Mouse (Mus musculus): ENCODE measurements around the gene Tcf7l2.

DNA sequence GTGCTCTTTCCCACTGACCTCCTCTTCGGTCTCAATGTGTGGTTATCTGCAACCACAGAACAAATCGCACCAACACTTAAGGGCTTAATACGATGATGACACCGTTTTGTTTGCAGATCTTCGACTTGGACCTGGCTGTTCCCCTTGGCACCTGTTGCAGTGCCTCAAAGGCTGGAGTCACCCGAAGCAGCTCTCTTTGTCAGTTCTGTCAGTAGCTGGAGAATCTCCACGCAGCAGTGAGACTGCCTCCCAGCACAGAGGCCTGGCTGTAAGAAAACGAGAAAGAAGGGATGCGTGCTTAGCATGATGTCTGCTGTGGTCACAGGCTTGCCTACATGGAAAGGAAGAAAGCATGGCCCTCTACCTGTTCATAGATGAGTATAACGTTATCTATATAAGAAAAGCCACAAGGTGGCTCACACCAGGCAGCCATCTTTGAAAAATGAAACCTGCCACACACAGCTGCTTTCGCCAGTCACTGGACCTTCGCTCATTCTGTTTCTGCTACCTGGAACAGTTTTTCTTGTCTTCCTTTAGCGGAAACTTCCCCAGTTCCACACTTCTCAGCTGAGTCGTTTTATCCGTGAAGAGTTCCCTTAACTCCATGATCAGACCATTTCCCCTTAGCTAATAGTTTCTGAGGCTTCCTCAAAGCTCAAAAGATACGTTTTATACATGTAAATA lies 21.1 kb upstream of the Tcf7l2 start:
- no peak for TF ChIP-seq POLR2A (IDR thresholded peaks at IDR 0.05; ENCODE audit: borderline replicate concordance, low read depth, low read length)
- no peak for TF ChIP-seq CTCF (IDR thresholded peaks at IDR 0.05; ENCODE audit: low read depth, low read length)
